Mouse (Mus musculus): Measurements from ENCODE around the gene Ctbp1. TPM values are rescaled to one million over a fixed set of nuclear protein-coding genes. Genes with fewer than 3 reads are reported as not detected.

The Ctbp1 gene
- polyA plus RNA-seq, 1 experiment from 2014 or later = 545 TPM

DNA sequence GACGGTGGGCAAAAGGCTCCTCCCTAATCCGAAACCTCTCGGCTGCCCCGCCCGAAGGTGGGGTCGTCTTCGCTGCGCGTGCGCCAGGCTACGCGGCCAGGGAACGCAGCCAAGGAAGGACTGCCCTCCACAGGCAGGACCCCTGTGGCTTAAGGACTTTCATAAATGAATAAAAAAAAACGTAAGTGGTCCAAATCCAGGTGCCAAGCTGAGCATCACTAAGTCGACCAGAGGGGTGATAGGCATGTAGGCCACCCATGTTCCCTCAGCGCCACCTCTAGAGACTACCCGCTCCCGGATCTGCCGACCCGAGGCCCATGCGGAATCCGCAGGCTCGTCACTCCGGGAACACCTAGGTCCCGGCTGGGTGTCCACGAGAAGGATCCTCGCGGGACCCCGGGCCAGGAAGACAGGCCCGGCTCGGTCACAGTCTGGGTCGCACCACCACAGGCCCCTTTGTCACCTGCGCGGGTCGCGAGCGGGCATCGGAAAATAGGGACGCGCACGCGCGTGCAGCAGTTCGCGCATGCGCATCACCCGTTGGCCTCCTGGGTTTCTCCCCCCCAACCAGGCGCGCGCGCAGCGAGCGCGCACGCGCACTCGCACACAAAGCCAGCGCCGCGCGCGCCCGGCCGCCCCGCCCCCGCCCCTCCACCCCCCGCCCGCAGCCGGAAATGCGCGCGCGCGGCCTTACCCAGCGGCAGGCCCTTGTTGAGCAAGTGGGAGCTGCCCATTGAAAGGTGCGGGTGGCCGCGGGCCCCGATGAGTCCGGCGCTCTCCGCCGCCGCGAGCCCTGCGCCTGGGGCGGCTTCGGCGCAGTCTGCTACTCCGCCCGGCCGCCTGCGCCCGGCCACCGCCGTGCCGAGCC lies 475 bp downstream of the Ctbp1 start:
- ATAC-seq (replicated peaks) = peak; percentile 68
- peak overlapping the region; percentile 100 for H3K27ac ChIP-seq
- H3K4me2 ChIP-seq = peak overlapping the region; percentile 89
- H3K27me3 ChIP-seq (replicated peaks) = no peaks in the 10 kb centered on the region
- WGBS = under 1% methylated on average over 89 of the region's 97 CpGs
- peak overlapping the region; percentile 95 for H3K9ac ChIP-seq
- peaks cover 41% of the 10 kb centered on the region for H3K4me1 ChIP-seq
- no peaks in the 10 kb centered on the region for H3K36me3 ChIP-seq (replicated peaks)
- H3K9me3 ChIP-seq = no peaks in the 10 kb centered on the region
- H3K4me3 ChIP-seq = peak overlapping the region; percentile 66

DNA sequence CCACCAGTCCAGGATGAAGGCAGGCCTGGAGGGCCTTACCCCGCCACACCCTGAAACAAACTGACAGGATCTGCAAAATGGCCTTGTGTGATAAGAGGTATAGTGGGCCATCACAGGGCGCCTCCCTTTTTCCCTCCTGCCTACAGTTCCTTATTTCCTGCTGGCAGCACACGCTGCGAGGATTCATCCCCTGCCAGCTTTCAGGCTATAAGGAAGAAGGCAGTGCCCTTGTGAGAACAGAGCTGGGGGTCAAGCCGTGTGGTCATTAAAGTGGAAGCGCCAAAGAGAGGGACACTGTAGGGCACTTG lies 1.1 kb downstream of the Ctbp1 start:
- WGBS = 9% methylated on average over 6 of the region's 6 CpGs
- peak; percentile 28 for ATAC-seq (replicated peaks)

DNA sequence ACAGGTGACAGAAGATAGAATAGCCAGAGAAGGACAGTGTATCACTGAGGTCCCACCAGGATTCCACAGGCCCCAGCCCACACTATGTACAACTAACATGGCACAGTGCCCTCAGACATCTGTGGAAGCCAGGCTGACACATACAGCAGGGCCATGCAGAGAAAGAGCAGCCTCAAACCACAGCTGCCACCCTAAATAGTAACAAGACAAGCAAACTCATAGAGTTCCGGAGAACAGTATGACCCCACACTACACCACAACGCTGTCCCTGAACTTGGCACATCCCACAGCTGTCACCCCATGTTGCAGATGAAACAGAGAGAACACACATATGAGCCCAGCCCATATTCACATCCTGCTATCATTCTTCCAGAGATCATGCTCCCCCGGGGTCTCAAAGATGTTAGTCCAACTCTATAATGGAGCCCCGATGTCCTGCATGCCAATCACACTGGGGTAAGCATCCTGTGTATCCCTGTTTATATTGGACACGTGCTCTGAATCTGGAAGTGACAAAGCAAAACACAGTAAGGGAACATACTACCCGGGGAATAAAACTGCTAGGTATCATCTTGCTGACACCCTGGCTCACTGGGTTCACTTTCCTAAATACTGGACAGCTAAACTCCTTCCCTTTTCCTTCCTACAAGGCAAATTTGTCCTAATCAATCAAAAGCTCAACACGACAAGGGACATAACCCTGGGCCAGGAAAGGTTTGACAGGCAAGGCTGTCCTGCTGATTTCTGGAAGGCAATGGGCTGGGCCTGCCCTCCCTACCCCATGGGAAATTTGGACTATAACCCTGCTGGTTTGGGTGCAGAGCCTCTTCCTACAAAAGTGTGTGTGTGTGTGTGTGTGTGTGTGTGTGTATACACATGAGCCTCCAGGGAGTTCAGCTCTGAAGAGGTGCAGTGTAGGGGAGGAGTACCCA lies 1.7 kb downstream of the Ctbp1 start:
- H3K9ac ChIP-seq = peak overlapping the region; percentile 94
- peak overlapping the region; percentile 66 for H3K4me3 ChIP-seq
- H3K4me2 ChIP-seq = peak overlapping the region; percentile 89
- H3K36me3 ChIP-seq (replicated peaks) = peaks cover 2% of the 10 kb centered on the region; the same call in 1 of the 2 replicates
- no peaks in the 10 kb centered on the region for H3K9me3 ChIP-seq
- no peaks in the 10 kb centered on the region for H3K27me3 ChIP-seq (replicated peaks)
- ATAC-seq (replicated peaks) = no peak
- H3K4me1 ChIP-seq = peaks cover 41% of the 10 kb centered on the region
- H3K27ac ChIP-seq = peak overlapping the region; percentile 100
- WGBS = 78% methylated on average over 7 of the region's 7 CpGs

More for the DNA sequence above, 1.1 kb downstream of the Ctbp1 start:
- no peaks in the 10 kb centered on the region for H3K36me3 ChIP-seq (replicated peaks)
- no peaks in the 10 kb centered on the region for H3K27me3 ChIP-seq (replicated peaks)
- H3K27ac ChIP-seq = peak overlapping the region; percentile 100
- peaks cover 41% of the 10 kb centered on the region for H3K4me1 ChIP-seq
- peak overlapping the region; percentile 89 for H3K4me2 ChIP-seq
- H3K9me3 ChIP-seq = no peaks in the 10 kb centered on the region
- H3K9ac ChIP-seq = peak overlapping the region; percentile 94
- H3K4me3 ChIP-seq = peak overlapping the region; percentile 66

DNA sequence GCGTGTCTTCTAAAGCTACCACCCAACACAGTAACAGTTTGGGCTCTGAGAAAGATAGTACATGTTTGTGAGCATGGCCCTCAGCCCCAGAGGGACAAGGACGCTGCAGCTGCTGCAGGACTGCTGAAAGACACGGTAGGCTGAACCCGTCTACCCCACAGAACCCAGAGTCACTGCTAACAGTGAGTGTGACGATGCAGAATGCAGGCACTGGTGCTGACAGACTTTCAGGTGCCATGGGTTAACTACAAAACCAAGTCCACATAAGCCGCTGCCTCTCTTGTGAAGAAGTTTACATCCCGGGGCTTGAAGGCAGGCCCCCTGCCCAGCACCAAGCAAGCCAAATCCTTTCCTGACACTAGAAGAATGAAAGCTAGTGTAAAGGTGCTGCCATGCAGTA lies 2.6 kb downstream of the Ctbp1 start:
- H3K27me3 ChIP-seq (replicated peaks) = no peaks in the 10 kb centered on the region
- H3K36me3 ChIP-seq (replicated peaks) = peaks cover 6% of the 10 kb centered on the region
- no peak overlapping the region; the same call in 1 of the 2 replicates for H3K4me2 ChIP-seq
- peaks cover 41% of the 10 kb centered on the region for H3K4me1 ChIP-seq
- H3K9me3 ChIP-seq = no peaks in the 10 kb centered on the region
- H3K27ac ChIP-seq = no peak overlapping the region
- ATAC-seq (replicated peaks) = no peak
- 80% methylated on average over 7 of the region's 7 CpGs for WGBS
- H3K9ac ChIP-seq = peak overlapping the region; percentile 8; the same call in 1 of the 2 replicates
- no peak overlapping the region for H3K4me3 ChIP-seq

DNA sequence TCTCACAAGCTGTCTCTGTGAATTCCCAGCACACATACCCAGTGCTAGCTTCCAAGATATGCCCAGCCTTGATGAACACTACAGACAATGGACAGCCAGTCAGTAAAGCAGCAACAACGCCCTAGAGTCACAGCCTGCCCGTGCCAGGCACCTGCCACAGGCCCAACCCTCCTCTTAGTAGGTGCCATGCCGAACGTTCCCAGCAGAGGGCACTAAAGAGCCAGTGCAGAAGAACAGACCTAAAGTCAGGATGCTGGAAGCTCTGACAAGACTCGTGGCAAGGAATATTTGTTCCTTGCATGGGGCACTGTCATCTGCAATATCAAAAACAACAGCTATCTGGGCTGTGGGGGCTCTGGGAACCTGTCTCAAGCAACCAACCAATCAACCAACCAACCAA lies 4.2 kb downstream of the Ctbp1 start:
- no peak overlapping the region for H3K4me3 ChIP-seq
- no peak overlapping the region for H3K27ac ChIP-seq
- no peaks in the 10 kb centered on the region for H3K9me3 ChIP-seq
- 0 out of 2 replicates have a peak overlapping the region, but pooled peaks have one; percentile 2 for H3K4me2 ChIP-seq
- H3K4me1 ChIP-seq = peaks cover 37% of the 10 kb centered on the region
- ATAC-seq (replicated peaks) = no peak
- H3K9ac ChIP-seq = no peak overlapping the region
- 11% methylated on average over 5 of the region's 5 CpGs for WGBS
- no peaks in the 10 kb centered on the region for H3K27me3 ChIP-seq (replicated peaks)
- H3K36me3 ChIP-seq (replicated peaks) = peaks cover 22% of the 10 kb centered on the region

DNA sequence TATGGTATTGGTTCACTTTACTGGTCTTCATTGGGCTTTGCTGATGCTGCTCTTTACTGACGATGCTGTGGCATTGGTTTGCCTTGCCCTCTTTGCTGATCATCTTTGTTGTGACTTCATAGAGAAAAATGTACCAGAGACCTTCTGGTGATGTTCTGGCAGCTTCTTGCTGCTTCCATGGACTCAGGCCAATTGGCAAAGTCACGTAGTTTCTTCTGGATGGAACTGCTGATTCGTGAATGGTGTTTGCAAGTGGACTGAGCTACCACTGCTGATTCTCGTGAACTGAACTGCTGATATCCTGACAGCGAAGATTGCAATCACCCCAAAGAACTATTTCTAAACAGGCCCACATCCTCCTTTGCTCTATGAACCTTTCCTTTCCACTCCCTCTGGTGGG lies 20.4 kb downstream of the Ctbp1 start:
- Histone ChIP-seq H3K4me3 (no peak overlapping the region), H3K27ac (no peak overlapping the region), H3K9me3 (no peaks in the 10 kb centered on the region), H3K4me2 (no peak overlapping the region), H3K36me3 (replicated peaks) (peaks cover 95% of the 10 kb centered on the region), H3K4me1 (no peaks in the 10 kb centered on the region), H3K9ac (no peak overlapping the region), H3K27me3 (replicated peaks) (no peaks in the 10 kb centered on the region)
- ATAC-seq (replicated peaks) = no peak
- WGBS = 88% methylated on average over 5 of the region's 5 CpGs

DNA sequence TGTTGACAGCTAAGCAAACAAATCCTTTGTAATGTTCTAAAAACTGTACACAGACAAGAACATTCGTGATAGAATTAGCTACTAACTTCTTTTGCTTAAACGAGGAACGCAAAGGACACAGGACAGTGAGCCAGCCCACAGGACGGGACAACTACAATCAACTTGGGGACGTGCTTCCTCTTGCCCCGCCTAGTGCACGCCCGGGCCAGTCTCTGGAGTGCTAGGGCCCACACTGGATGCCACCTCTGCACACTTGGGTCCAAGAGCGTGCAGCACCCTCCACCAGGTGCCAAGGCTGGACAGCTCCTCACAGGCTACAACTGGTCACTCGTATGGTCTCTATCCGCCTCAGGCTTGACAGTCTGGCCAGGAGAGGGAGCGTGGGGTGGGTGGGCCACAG lies 26.6 kb downstream of the Ctbp1 start:
- no peaks in the 10 kb centered on the region for H3K9me3 ChIP-seq
- no peaks in the 10 kb centered on the region; the same call in 1 of the 2 replicates for H3K4me1 ChIP-seq
- H3K9ac ChIP-seq = no peak overlapping the region
- peaks cover 57% of the 10 kb centered on the region for H3K36me3 ChIP-seq (replicated peaks)
- WGBS = 88% methylated on average over 12 of the region's 12 CpGs
- no peak overlapping the region for H3K4me2 ChIP-seq
- no peak overlapping the region for H3K27ac ChIP-seq
- ATAC-seq (replicated peaks) = no peak
- H3K27me3 ChIP-seq (replicated peaks) = no peaks in the 10 kb centered on the region
- no peak overlapping the region for H3K4me3 ChIP-seq

DNA sequence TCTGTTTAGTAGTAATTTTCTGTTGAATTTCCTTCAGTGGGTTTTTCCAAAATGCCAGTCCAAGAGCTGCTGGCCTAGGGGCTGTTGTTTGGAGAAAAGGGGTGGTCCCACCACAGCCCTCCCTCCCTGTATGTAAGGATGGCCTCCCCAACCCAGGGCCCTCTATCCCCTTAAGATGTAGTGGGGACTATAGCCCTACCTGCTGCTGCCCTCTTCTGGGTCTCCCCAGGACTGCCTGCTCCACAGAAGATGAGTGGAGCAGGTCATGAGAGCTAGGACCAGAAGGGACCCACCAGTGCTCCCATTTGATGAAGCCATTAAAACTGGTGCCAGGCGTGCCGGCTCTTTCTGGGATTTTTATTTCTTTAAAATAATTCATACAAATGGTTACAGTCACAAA lies 27.4 kb downstream of the Ctbp1 start:
- no peaks in the 10 kb centered on the region; the same call in 1 of the 2 replicates for H3K4me1 ChIP-seq
- no peak overlapping the region for H3K4me2 ChIP-seq
- no peaks in the 10 kb centered on the region for H3K27me3 ChIP-seq (replicated peaks)
- H3K36me3 ChIP-seq (replicated peaks) = peaks cover 51% of the 10 kb centered on the region
- ATAC-seq (replicated peaks) = no peak
- H3K9ac ChIP-seq = no peak overlapping the region
- no peak overlapping the region; the same call in 1 of the 2 replicates for H3K27ac ChIP-seq
- H3K9me3 ChIP-seq = no peaks in the 10 kb centered on the region
- H3K4me3 ChIP-seq = no peak overlapping the region
- 97% methylated on average over 2 of the region's 2 CpGs for WGBS

DNA sequence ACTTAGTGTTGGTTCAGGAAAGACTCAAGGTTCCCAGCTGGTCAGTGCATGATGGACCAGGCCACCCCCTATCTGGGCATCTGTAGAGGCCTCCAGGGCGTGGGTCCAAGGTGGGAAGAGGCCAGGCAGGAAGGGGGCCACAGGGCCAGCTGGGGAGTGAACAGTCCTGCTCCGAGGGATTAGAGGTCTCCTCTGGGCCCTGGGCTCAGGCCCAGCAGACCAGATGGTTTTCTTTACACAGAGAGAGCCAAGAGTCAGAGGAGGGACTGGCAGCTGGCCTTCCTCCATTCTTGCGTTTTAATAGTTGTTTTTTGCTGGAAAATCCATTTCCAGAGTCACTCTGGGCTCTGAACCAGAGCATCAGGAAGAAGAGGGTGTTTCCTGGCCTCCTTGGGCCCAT lies 29.1 kb downstream of the Ctbp1 start:
- no peak overlapping the region for H3K4me2 ChIP-seq
- H3K4me1 ChIP-seq = no peaks in the 10 kb centered on the region; the same call in 1 of the 2 replicates
- whole genome bisulfite sequencing = 69% methylated on average over 3 of the region's 3 CpGs
- no peaks in the 10 kb centered on the region for H3K27me3 ChIP-seq (replicated peaks)
- no peaks in the 10 kb centered on the region for H3K9me3 ChIP-seq
- no peak overlapping the region for H3K9ac ChIP-seq
- peak overlapping the region; percentile 32; the same call in 1 of the 2 replicates for H3K27ac ChIP-seq
- ATAC-seq (replicated peaks) = 0 out of 2 replicates have a peak, but pooled peaks have one; percentile 44
- H3K36me3 ChIP-seq (replicated peaks) = peaks cover 34% of the 10 kb centered on the region
- no peak overlapping the region for H3K4me3 ChIP-seq

DNA sequence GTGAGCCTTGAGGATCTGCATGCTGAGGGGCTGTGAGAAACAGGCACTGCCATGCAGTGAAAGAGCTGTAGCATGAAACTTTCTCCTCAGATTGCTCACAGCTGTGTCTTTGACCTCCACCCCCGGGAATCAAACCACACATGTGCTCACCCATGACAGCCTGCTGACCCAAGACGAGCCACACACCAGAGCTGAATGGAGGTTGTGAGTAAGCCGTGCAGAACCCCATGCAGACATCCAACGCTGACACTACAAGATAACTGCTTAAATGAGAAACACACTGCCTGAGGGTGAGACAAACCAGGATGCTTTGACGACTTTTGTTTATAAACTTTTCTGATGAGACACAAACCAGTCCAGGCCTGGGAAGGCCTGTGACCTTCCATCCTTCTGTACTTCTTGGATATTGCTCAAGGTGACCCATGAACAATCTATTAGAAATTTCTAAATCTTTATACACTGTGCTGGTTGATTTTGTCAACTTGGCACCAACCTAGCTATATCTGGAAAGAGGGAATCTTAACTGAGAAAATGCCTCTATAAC lies 30.3 kb downstream of the Ctbp1 start:
- Histone ChIP-seq H3K27me3 (replicated peaks) (no peaks in the 10 kb centered on the region), H3K36me3 (replicated peaks) (peaks cover 22% of the 10 kb centered on the region), H3K9me3 (no peaks in the 10 kb centered on the region), H3K4me1 (no peaks in the 10 kb centered on the region; the same call in 1 of the 2 replicates), H3K4me2 (no peak overlapping the region), H3K9ac (no peak overlapping the region), H3K27ac (no peak overlapping the region), H3K4me3 (no peak overlapping the region)
- 87% methylated on average over 5 of the region's 5 CpGs for WGBS
- no peak for ATAC-seq (replicated peaks)

DNA sequence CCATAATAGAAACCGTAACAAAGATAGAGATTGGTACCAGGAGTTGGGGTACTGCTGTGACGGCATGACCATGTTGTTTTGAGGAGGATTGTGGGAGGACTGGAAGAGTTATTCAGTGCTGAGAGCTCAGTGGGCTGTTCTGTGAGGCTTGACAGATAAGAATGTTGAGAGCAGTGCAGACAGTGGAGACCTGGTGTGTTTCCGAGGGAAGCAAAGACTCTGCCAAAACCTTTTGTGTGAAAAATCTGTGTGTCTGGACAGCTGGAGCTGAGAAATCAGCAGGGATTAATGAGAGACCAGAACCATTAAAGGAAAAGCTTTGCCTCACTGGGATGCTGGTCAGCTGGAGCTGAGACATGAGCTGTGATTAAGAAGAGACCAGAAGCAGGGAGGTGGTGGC lies 34.9 kb downstream of the Ctbp1 start:
- no peaks in the 10 kb centered on the region for H3K36me3 ChIP-seq (replicated peaks)
- 45% methylated on average over 3 of the region's 3 CpGs for WGBS
- H3K4me1 ChIP-seq = no peaks in the 10 kb centered on the region
- no peaks in the 10 kb centered on the region for H3K27me3 ChIP-seq (replicated peaks)
- ATAC-seq (replicated peaks) = no peak
- H3K27ac ChIP-seq = no peak overlapping the region
- H3K9me3 ChIP-seq = no peaks in the 10 kb centered on the region
- H3K4me2 ChIP-seq = no peak overlapping the region
- no peak overlapping the region for H3K4me3 ChIP-seq
- H3K9ac ChIP-seq = no peak overlapping the region

DNA sequence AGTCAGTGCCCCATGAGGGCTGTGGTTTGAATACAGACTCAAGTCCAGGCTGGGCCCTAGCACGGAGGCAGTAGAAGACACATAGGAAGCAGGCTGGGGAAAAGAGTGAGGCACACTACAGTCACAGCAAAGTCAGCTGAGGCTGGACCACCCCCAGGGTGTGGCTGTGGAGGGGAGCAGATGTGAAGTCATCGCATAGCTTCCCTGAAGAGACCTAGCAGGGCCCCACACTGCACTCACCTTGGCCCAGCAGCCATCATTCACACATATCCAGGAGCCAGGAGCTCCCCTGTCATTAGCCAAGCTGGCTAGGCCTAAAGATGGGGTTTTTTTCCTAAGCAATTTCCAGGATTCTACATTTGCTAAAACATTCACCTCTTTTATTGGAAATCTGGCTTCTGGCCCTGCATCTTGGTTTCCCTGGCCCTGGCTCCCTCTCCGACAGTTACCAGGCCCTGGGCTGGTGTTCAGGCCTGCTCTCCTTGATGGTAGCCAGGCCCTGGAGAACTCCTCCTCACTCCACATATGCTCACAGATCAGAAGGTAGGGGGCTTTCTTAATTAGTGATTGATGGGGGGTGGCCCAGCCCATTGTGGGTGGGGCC lies 35.6 kb downstream of the Ctbp1 start:
- Histone ChIP-seq H3K9me3 (no peaks in the 10 kb centered on the region), H3K4me1 (no peaks in the 10 kb centered on the region), H3K4me3 (no peak overlapping the region), H3K36me3 (replicated peaks) (no peaks in the 10 kb centered on the region), H3K27ac (no peak overlapping the region), H3K4me2 (no peak overlapping the region), H3K27me3 (replicated peaks) (no peaks in the 10 kb centered on the region), H3K9ac (no peak overlapping the region)
- 85% methylated on average over 3 of the region's 3 CpGs for WGBS
- no peak for ATAC-seq (replicated peaks)

Measured in midbrain, embryonic 15.5 days (tissue).